Mouse (Mus musculus): ENCODE measurements around the gene Msrb3. TPM values are rescaled to one million over a fixed set of nuclear protein-coding genes. Genes with fewer than 3 reads are reported as not detected.

The Msrb3 gene
- total and polyA plus RNA-seq, 3 experiments, result 0.15 TPM; not detected in 1

- Histone ChIP-seq H3K4me1 (ENCODE audit: control insufficient read depth in 1 of 2, insufficient read depth in 2 of 2, low read length in 2 of 2) (no peaks in the 10 kb centered on the region), H3K27ac (ENCODE audit: control insufficient read depth, low read depth, low read length) (no peak overlapping the region), H3K9me3 (replicated peaks; ENCODE audit: insufficient read depth, low read length) (no peaks in the 10 kb centered on the region), H3K27me3 (ENCODE audit: control insufficient read depth in 1 of 2, insufficient read depth in 2 of 2, low read length in 2 of 2) (no peaks in the 10 kb centered on the region), H3K4me3 (ENCODE audit: control insufficient read depth in 1 of 2, insufficient read depth in 1 of 2, low read depth in 2 of 2, low read length in 2 of 2) (no peak overlapping the region), H3K79me2 (ENCODE audit: control insufficient read depth, insufficient read depth, low read length, poor library complexity) (no peaks in the 10 kb centered on the region), H3K36me3 (ENCODE audit: control insufficient read depth in 1 of 2, insufficient read depth in 2 of 2, low read length in 2 of 2) (no peaks in the 10 kb centered on the region), H3K9ac (ENCODE audit: control insufficient read depth, low read depth, low read length, poor library complexity, severe bottlenecking) (no peak overlapping the region)
- DNase-seq (ENCODE audit: low read depth, low spot score), result no peak
- no peak for TF ChIP-seq RCOR1 (IDR thresholded peaks at IDR 0.05; ENCODE audit: low read depth, low read length)
- TF ChIP-seq TBP (IDR thresholded peaks at IDR 0.05; ENCODE audit: low read depth, low read length), result no peak
- TF ChIP-seq EP300 (IDR thresholded peaks at IDR 0.05; ENCODE audit: low read depth in 1 of 2, low read length in 2 of 2), result no peak
- TF ChIP-seq NELFE (IDR thresholded peaks at IDR 0.05; ENCODE audit: low read depth, low read length), result no peak
- TF ChIP-seq SIN3A (IDR thresholded peaks at IDR 0.05; ENCODE audit: low read length), result no peak
- TF ChIP-seq POLR2AphosphoS2 (IDR thresholded peaks at IDR 0.05; ENCODE audit: low read length), result no peak
- TF ChIP-seq MAX (IDR thresholded peaks at IDR 0.05; ENCODE audit: low read length), result no peak
- TF ChIP-seq MXI1 (IDR thresholded peaks at IDR 0.05; ENCODE audit: low read depth, low read length), result no peak
- TF ChIP-seq CHD1 (IDR thresholded peaks at IDR 0.05; ENCODE audit: low read depth, low read length), result no peak
- no peak for TF ChIP-seq MAZ (IDR thresholded peaks at IDR 0.05; ENCODE audit: low read depth, low read length)
- TF ChIP-seq HCFC1 (IDR thresholded peaks at IDR 0.05; ENCODE audit: low read depth, low read length), result no peak
- TF ChIP-seq USF2 (IDR thresholded peaks at IDR 0.05; ENCODE audit: borderline replicate concordance in 1 of 2, insufficient read depth in 1 of 2, low read depth in 1 of 2, low read length in 2 of 2), result no peak
These were observed 138.2 kb downstream of the Msrb3 start for GRCm38 (mm10) chr10:120760679-120761078.

GRCm38 (mm10) chr10:120759883-120760282 is 139.0 kb downstream of the Msrb3 start:
- TF ChIP-seq ZNF384 (IDR thresholded peaks at IDR 0.05; ENCODE audit: low read depth, low read length) (no peak), HCFC1 (IDR thresholded peaks at IDR 0.05; ENCODE audit: low read depth, low read length) (no peak), POLR2AphosphoS5 (IDR thresholded peaks at IDR 0.05; ENCODE audit: borderline replicate concordance, low read depth, low read length) (no peak), EP300 (IDR thresholded peaks at IDR 0.05; ENCODE audit: low read depth in 1 of 2, low read length in 2 of 2) (no peak)
- no peak for DNase-seq (ENCODE audit: low read depth, low spot score)
- H3K27ac ChIP-seq (ENCODE audit: control insufficient read depth, low read depth, low read length), result no peak overlapping the region
- no peaks in the 10 kb centered on the region for H3K79me2 ChIP-seq (ENCODE audit: control insufficient read depth, insufficient read depth, low read length, poor library complexity)
- no peaks in the 10 kb centered on the region for H3K9me3 ChIP-seq (replicated peaks; ENCODE audit: insufficient read depth, low read length)
- no peak overlapping the region for H3K9ac ChIP-seq (ENCODE audit: control insufficient read depth, low read depth, low read length, poor library complexity, severe bottlenecking)
- no peaks in the 10 kb centered on the region for H3K27me3 ChIP-seq (ENCODE audit: control insufficient read depth in 1 of 2, insufficient read depth in 2 of 2, low read length in 2 of 2)
- H3K4me3 ChIP-seq (ENCODE audit: control insufficient read depth in 1 of 2, insufficient read depth in 1 of 2, low read depth in 2 of 2, low read length in 2 of 2), result no peak overlapping the region
- H3K36me3 ChIP-seq (ENCODE audit: control insufficient read depth in 1 of 2, insufficient read depth in 2 of 2, low read length in 2 of 2), result no peaks in the 10 kb centered on the region
- H3K4me1 ChIP-seq (ENCODE audit: control insufficient read depth in 1 of 2, insufficient read depth in 2 of 2, low read length in 2 of 2), result no peaks in the 10 kb centered on the region

GRCm38 (mm10) chr10:120752454-120752853 is 146.4 kb downstream of the Msrb3 start:
- 0 out of 4 replicates have a peak, but pooled peaks cover 0 to 5% of the 10 kb centered on the region in 2 experiments for H3K4me1 ChIP-seq (ENCODE audit: control insufficient read depth in 1 of 2, insufficient read depth in 2 of 2, low read length in 2 of 2)
- DNase-seq (ENCODE audit: low read depth, low spot score), result peak; percentile 17
- no peaks in the 10 kb centered on the region for H3K9me3 ChIP-seq (replicated peaks; ENCODE audit: insufficient read depth, low read length)
- H3K36me3 ChIP-seq (ENCODE audit: control insufficient read depth in 1 of 2, insufficient read depth in 2 of 2, low read length in 2 of 2), result peaks cover 0 to 5% of the 10 kb centered on the region in 2 experiments; a peak in 2 of 4 replicates
- no peak overlapping the region for H3K4me3 ChIP-seq (ENCODE audit: control insufficient read depth in 1 of 2, insufficient read depth in 1 of 2, low read depth in 2 of 2, low read length in 2 of 2)
- H3K79me2 ChIP-seq (ENCODE audit: control insufficient read depth, insufficient read depth, low read length, poor library complexity), result no peaks in the 10 kb centered on the region
- H3K27ac ChIP-seq (ENCODE audit: control insufficient read depth, low read depth, low read length), result no peak overlapping the region
- no peak for TF ChIP-seq USF2 (IDR thresholded peaks at IDR 0.05; ENCODE audit: borderline replicate concordance in 1 of 2, insufficient read depth in 1 of 2, low read depth in 1 of 2, low read length in 2 of 2)
- peak; percentile 36 for TF ChIP-seq ETS1 (IDR thresholded peaks at IDR 0.05; ENCODE audit: low read depth, low read length)
- TF ChIP-seq GATA1 (IDR thresholded peaks at IDR 0.05; ENCODE audit: low read depth, low read length), result peak; percentile 29; the same call in 1 of the 2 replicates
- TF ChIP-seq EP300 (IDR thresholded peaks at IDR 0.05; ENCODE audit: low read depth in 1 of 2, low read length in 2 of 2), result peak in 1 of 2 experiments; percentile 29; a peak in 1 of 4 replicates
- TF ChIP-seq MYB (IDR thresholded peaks at IDR 0.05; ENCODE audit: low read depth, low read length), result no peak
- no peak for TF ChIP-seq RCOR1 (IDR thresholded peaks at IDR 0.05; ENCODE audit: low read depth, low read length)
- TF ChIP-seq MEF2A (IDR thresholded peaks at IDR 0.05; ENCODE audit: extremely low read depth, insufficient replicate concordance, low read depth, low read length, poor library complexity, severe bottlenecking), result peak; percentile 58; the same call in 1 of the 2 replicates
- TF ChIP-seq UBTF (IDR thresholded peaks at IDR 0.05; ENCODE audit: borderline replicate concordance, insufficient read depth, low read depth, low read length), result no peak
- TF ChIP-seq TCF12 (IDR thresholded peaks at IDR 0.05; ENCODE audit: low read depth, low read length), result peak; percentile 58; the same call in 1 of the 2 replicates
- no peaks in the 10 kb centered on the region for H3K27me3 ChIP-seq (ENCODE audit: control insufficient read depth in 1 of 2, insufficient read depth in 2 of 2, low read length in 2 of 2)
- H3K9ac ChIP-seq (ENCODE audit: control insufficient read depth, low read depth, low read length, poor library complexity, severe bottlenecking), result no peak overlapping the region

Data from MEL (cell line).